Mouse (Mus musculus) E14TG2a.4 (cell line): ENCODE data around the gene 1700021F05Rik.

Experiments
- H3K27me3 ChIP-seq: 2 replicates; pipeline ENCODE4 v1.6.1; 2014; ENCODE audit warnings: low read length, control low read depth; ENCODE audit not compliant: insufficient read depth
- H3K36me3 ChIP-seq: 2 replicates; pipeline ENCODE4 v1.6.1; 2014; ENCODE audit warnings: low read length, control low read depth; ENCODE audit not compliant: insufficient read depth
- H3K4me1 ChIP-seq: replicated peaks from 2 replicates; pipeline ENCODE4 v1.6.1; 2014; ENCODE audit warnings: low read depth, low read length, control low read depth
- H3K4me3 ChIP-seq: replicated peaks from 2 replicates; pipeline ENCODE4 v1.5.1; 2014; ENCODE audit warnings: mild to moderate bottlenecking, low read length
- H3K9me3 ChIP-seq: 2 replicates; pipeline ENCODE4 v1.6.1; 2014; ENCODE audit warnings: low read length, control low read depth
- CTCF ChIP-seq: conservative IDR thresholded peaks from 2 replicates; pipeline ENCODE4 v1.5.1; 2014; ENCODE audit warnings: low read length
- NANOG ChIP-seq: IDR thresholded peaks from 2 replicates; pipeline ENCODE4 v1.6.1; 2014; ENCODE audit warnings: borderline replicate concordance, low read length, mixed read lengths
- POU5F1 ChIP-seq: IDR thresholded peaks from 2 replicates; pipeline ENCODE4 v1.6.1; 2014; ENCODE audit warnings: low read length, borderline replicate concordance

The 1700021F05Rik gene

GRCm38 (mm10) chr10:43519977-43520376, 20.8 kb downstream of the 1700021F05Rik start:
- Histone ChIP-seq H3K36me3 (peaks cover 19% of the 10 kb centered on the region), H3K4me1 (peaks cover 33% of the 10 kb centered on the region), H3K4me3 (no peak overlapping the region), H3K9me3 (no peaks in the 10 kb centered on the region), H3K27me3 (no peaks in the 10 kb centered on the region)
- TF ChIP-seq NANOG (no peak), CTCF (no peak), POU5F1 (no peak)

GRCm38 (mm10) chr10:43518368-43518767, 22.4 kb downstream of the 1700021F05Rik start:
- TF ChIP-seq CTCF (no peak), POU5F1 (no peak), NANOG (no peak)
- Histone ChIP-seq H3K4me3 (no peak overlapping the region), H3K4me1 (peaks cover 33% of the 10 kb centered on the region), H3K9me3 (no peaks in the 10 kb centered on the region), H3K36me3 (peaks cover 28% of the 10 kb centered on the region), H3K27me3 (no peaks in the 10 kb centered on the region)

- TF ChIP-seq POU5F1 (no peak), CTCF (no peak), NANOG (no peak)
- Histone ChIP-seq H3K9me3 (no peaks in the 10 kb centered on the region), H3K4me3 (no peak overlapping the region), H3K4me1 (peaks cover 38% of the 10 kb centered on the region), H3K36me3 (peaks cover 34% of the 10 kb centered on the region), H3K27me3 (no peaks in the 10 kb centered on the region)
Measured at GRCm38 (mm10) chr10:43517836-43518235, 23.0 kb downstream of the 1700021F05Rik start.

- H3K9me3 ChIP-seq = no peaks in the 10 kb centered on the region
- peaks cover 44% of the 10 kb centered on the region for H3K4me1 ChIP-seq
- TF ChIP-seq NANOG (no peak), POU5F1 (no peak), CTCF (no peak)
- H3K4me3 ChIP-seq = no peak overlapping the region
- H3K27me3 ChIP-seq = no peaks in the 10 kb centered on the region; the same call in 1 of the 2 replicates
- peaks cover 40% of the 10 kb centered on the region for H3K36me3 ChIP-seq
Measured at GRCm38 (mm10) chr10:43516992-43517660, 23.7 kb downstream of the 1700021F05Rik start.

- TF ChIP-seq POU5F1 (no peak), CTCF (no peak), NANOG (no peak)
- peaks cover 20% of the 10 kb centered on the region for H3K27me3 ChIP-seq
- H3K9me3 ChIP-seq = no peaks in the 10 kb centered on the region
- H3K4me3 ChIP-seq = no peak overlapping the region
- H3K4me1 ChIP-seq = peaks cover 81% of the 10 kb centered on the region
- peaks cover 77% of the 10 kb centered on the region for H3K36me3 ChIP-seq
Measured at GRCm38 (mm10) chr10:43512976-43513375, 27.8 kb downstream of the 1700021F05Rik start.

GRCm38 (mm10) chr10:43509228-43509627, 31.6 kb downstream of the 1700021F05Rik start:
- Histone ChIP-seq H3K4me3 (0 out of 2 replicates have a peak overlapping the region, but pooled peaks have one; percentile 72), H3K9me3 (no peaks in the 10 kb centered on the region)

GRCm38 (mm10) chr10:43507051-43507450, 33.7 kb downstream of the 1700021F05Rik start:
- Histone ChIP-seq H3K4me1 (peaks cover 84% of the 10 kb centered on the region), H3K27me3 (peaks cover 20% of the 10 kb centered on the region), H3K4me3 (peak overlapping the region; percentile 5), H3K36me3 (peaks cover 79% of the 10 kb centered on the region), H3K9me3 (no peaks in the 10 kb centered on the region)
- no peak for TF ChIP-seq POU5F1

More at GRCm38 (mm10) chr10:43509228-43509627, 31.6 kb downstream of the 1700021F05Rik start:
- Histone ChIP-seq H3K36me3 (peaks cover 80% of the 10 kb centered on the region), H3K27me3 (peaks cover 20% of the 10 kb centered on the region), H3K4me1 (peaks cover 86% of the 10 kb centered on the region)
- TF ChIP-seq POU5F1 = no peak
- no peak for TF ChIP-seq CTCF
- no peak for TF ChIP-seq NANOG

GRCm38 (mm10) chr10:43504291-43504690, 36.5 kb downstream of the 1700021F05Rik start:
- H3K4me1 ChIP-seq = peaks cover 72% of the 10 kb centered on the region
- H3K27me3 ChIP-seq = no peaks in the 10 kb centered on the region
- TF ChIP-seq CTCF = no peak
- no peak for TF ChIP-seq POU5F1
- H3K4me3 ChIP-seq = no peak overlapping the region
- peaks cover 79% of the 10 kb centered on the region for H3K36me3 ChIP-seq
- no peaks in the 10 kb centered on the region for H3K9me3 ChIP-seq

GRCm38 (mm10) chr10:43502599-43502998, 38.2 kb downstream of the 1700021F05Rik start:
- Histone ChIP-seq H3K36me3 (peaks cover 87% of the 10 kb centered on the region), H3K9me3 (no peaks in the 10 kb centered on the region), H3K4me1 (peaks cover 72% of the 10 kb centered on the region), H3K27me3 (no peaks in the 10 kb centered on the region), H3K4me3 (no peak overlapping the region)
- TF ChIP-seq POU5F1 (no peak), CTCF (no peak)
